Mouse (Mus musculus) forebrain, embryonic 12.5 days (tissue): ENCODE data around the gene Fkbp6. TPM values are rescaled to one million over a fixed set of nuclear protein-coding genes. Genes with fewer than 3 reads are reported as not detected.
"Not testable (repeated sequence)": the region's sequence is repeated elsewhere in the genome, so short reads cannot be mapped to it uniquely, and the experiment has no call there.

Source experiments
- ATAC-seq: fragments of 200-750 bp; cut with Nextera tagmentation; 2 replicates; pipeline ENCODE4 v1.8.0; 2017; ENCODE audit warnings: moderate TSS enrichment; ENCODE audit not compliant: low FRiP score
- H3K27ac ChIP-seq: fragments of 300-500 bp; sonication (generic); 2 replicates; pipeline ENCODE4 v1.5.1; 2016; ENCODE audit warnings: mild to moderate bottlenecking
- H3K27me3 ChIP-seq: fragments of 300-500 bp; sonication (generic); 2 replicates; pipeline ENCODE4 v1.6.1; 2016; ENCODE audit warnings: mild to moderate bottlenecking
- H3K36me3 ChIP-seq: fragments of 300-500 bp; sonication (generic); replicated peaks from 2 replicates; pipeline ENCODE4 v1.6.1; 2016; ENCODE audit warnings: mild to moderate bottlenecking
- H3K4me1 ChIP-seq: fragments of 300-500 bp; sonication (generic); 2 replicates; pipeline ENCODE4 v1.6.1; 2016
- H3K4me2 ChIP-seq: fragments of 300-500 bp; sonication (generic); 2 replicates; pipeline ENCODE4 v1.6.1; 2016; ENCODE audit warnings: mild to moderate bottlenecking, moderate library complexity
- H3K4me3 ChIP-seq: fragments of 300-500 bp; sonication (generic); replicated peaks from 2 replicates; pipeline ENCODE4 v1.5.1; 2016; ENCODE audit warnings: mild to moderate bottlenecking
- H3K9ac ChIP-seq: fragments of 300-500 bp; sonication (generic); 2 replicates; pipeline ENCODE4 v1.6.1; 2016; ENCODE audit warnings: mild to moderate bottlenecking
- H3K9me3 ChIP-seq: fragments of 300-500 bp; sonication (generic); 2 replicates; pipeline ENCODE4 v1.6.1; 2016
- WGBS: fragments of 180-500 bp; shearing (Covaris S2); methylation state at CpG from one replicate; pipeline ENCODE4 v1.1.7; 2016; 5-methylcytosine and 5-hydroxymethylcytosine counted together
- polyA plus RNA-seq: library from polyadenylated mRNA; unstranded; fragments of >200 nt; fragmentation: Nextera tagmentation; extraction: Ambion mirVana; gene quantifications from 2 replicates; pipeline ENCODE4 v1.2.1, GENCODE M21; 2016

Fkbp6 gene
- polyA plus RNA-seq, 1 experiment from 2014 or later: 0.17 TPM

GRCm38 (mm10) chr5:135369787-135370654 lies 20.2 kb upstream of the Fkbp6 start, which contains the start of gene Nsun5:
TSS of gene Nsun5 (plus strand) at chr5:135369953.
- Histone ChIP-seq H3K9ac (peak within 1 kb of the TSS; percentile 90), H3K36me3 (peaks cover 34% of the 10 kb centered on the region), H3K27ac (peak within 1 kb of the TSS; percentile 79), H3K4me2 (peak within 1 kb of the TSS; percentile 94), H3K9me3 (no peaks in the 10 kb centered on the region), H3K4me3 (peak within 1 kb of the TSS; percentile 97), H3K27me3 (peaks cover 3% of the 10 kb centered on the region; the same call in 1 of the 2 replicates), H3K4me1 (peaks cover 18% of the 10 kb centered on the region)
- peak; percentile 85 for ATAC-seq
- under 1% methylated on average over 64 of the region's 64 CpGs for WGBS

GRCm38 (mm10) chr5:135369196-135369595 lies 19.4 kb upstream of the Fkbp6 start:
- not testable (repeated sequence) for H3K27me3 ChIP-seq, ATAC-seq, H3K27ac ChIP-seq, H3K9me3 ChIP-seq
- peak overlapping the region; percentile 97 for H3K4me3 ChIP-seq
- 60% methylated on average over 9 of the region's 9 CpGs for WGBS
- peak overlapping the region; percentile 90; the same call in 1 of the 2 replicates for H3K9ac ChIP-seq
- H3K4me1 ChIP-seq: peaks cover 18% of the 10 kb centered on the region
- peaks cover 26% of the 10 kb centered on the region for H3K36me3 ChIP-seq
- peak overlapping the region; percentile 94 for H3K4me2 ChIP-seq

GRCm38 (mm10) chr5:135368312-135368711 lies 18.5 kb upstream of the Fkbp6 start:
- no peak overlapping the region for H3K4me2 ChIP-seq
- H3K27me3 ChIP-seq: peaks cover 7% of the 10 kb centered on the region; the same call in 1 of the 2 replicates
- H3K27ac ChIP-seq: no peak overlapping the region
- H3K4me1 ChIP-seq: peaks cover 18% of the 10 kb centered on the region
- H3K9ac ChIP-seq: no peak overlapping the region
- no peak for ATAC-seq
- 80% methylated on average over 6 of the region's 6 CpGs for WGBS
- no peaks in the 10 kb centered on the region for H3K9me3 ChIP-seq
- peaks cover 17% of the 10 kb centered on the region for H3K36me3 ChIP-seq
- no peak overlapping the region for H3K4me3 ChIP-seq

- H3K9me3 ChIP-seq: no peaks in the 10 kb centered on the region
- H3K4me3 ChIP-seq: no peak overlapping the region
- H3K9ac ChIP-seq: no peak overlapping the region
- ATAC-seq: no peak
- 53% methylated on average over 6 of the region's 6 CpGs for WGBS
- peaks cover 14% of the 10 kb centered on the region for H3K36me3 ChIP-seq
- no peak overlapping the region for H3K27ac ChIP-seq
- H3K27me3 ChIP-seq: peaks cover 7% of the 10 kb centered on the region; the same call in 1 of the 2 replicates
- peaks cover 18% of the 10 kb centered on the region for H3K4me1 ChIP-seq
- H3K4me2 ChIP-seq: no peak overlapping the region
Observed at GRCm38 (mm10) chr5:135367841-135368240, 18.0 kb upstream of the Fkbp6 start.

GRCm38 (mm10) chr5:135363540-135363939 lies 13.7 kb upstream of the Fkbp6 start:
- no peak for ATAC-seq
- Histone ChIP-seq H3K4me3 (no peak overlapping the region), H3K9ac (no peak overlapping the region), H3K9me3 (no peaks in the 10 kb centered on the region), H3K4me1 (no peaks in the 10 kb centered on the region), H3K4me2 (no peak overlapping the region), H3K27me3 (peaks cover 7% of the 10 kb centered on the region; the same call in 1 of the 2 replicates), H3K27ac (no peak overlapping the region), H3K36me3 (no peaks in the 10 kb centered on the region)
- 24% methylated on average over 12 of the region's 12 CpGs for WGBS

- H3K9me3 ChIP-seq: peaks cover 2% of the 10 kb centered on the region
- H3K4me3 ChIP-seq: no peak overlapping the region
- H3K27me3 ChIP-seq: peaks cover 7% of the 10 kb centered on the region; the same call in 1 of the 2 replicates
- no peak overlapping the region for H3K27ac ChIP-seq
- ATAC-seq: no peak
- no peak overlapping the region for H3K9ac ChIP-seq
- no peaks in the 10 kb centered on the region for H3K36me3 ChIP-seq
- WGBS: 94% methylated on average over 3 of the region's 3 CpGs
- H3K4me2 ChIP-seq: no peak overlapping the region
- H3K4me1 ChIP-seq: no peaks in the 10 kb centered on the region
Observed at GRCm38 (mm10) chr5:135362572-135362971, 12.7 kb upstream of the Fkbp6 start.

GRCm38 (mm10) chr5:135359772-135360171 lies 9.9 kb upstream of the Fkbp6 start:
- no peak for ATAC-seq
- WGBS: 83% methylated on average over 2 of the region's 2 CpGs
- H3K36me3 ChIP-seq: no peaks in the 10 kb centered on the region

GRCm38 (mm10) chr5:135357556-135357955 lies 7.7 kb upstream of the Fkbp6 start:
- H3K4me2 ChIP-seq: no peak overlapping the region
- WGBS: 89% methylated on average over 2 of the region's 2 CpGs
- no peaks in the 10 kb centered on the region for H3K4me1 ChIP-seq
- H3K27me3 ChIP-seq: peaks cover 17% of the 10 kb centered on the region
- no peak for ATAC-seq
- no peak overlapping the region for H3K4me3 ChIP-seq
- no peak overlapping the region for H3K9ac ChIP-seq
- H3K27ac ChIP-seq: no peak overlapping the region
- peaks cover 4% of the 10 kb centered on the region for H3K9me3 ChIP-seq
- no peaks in the 10 kb centered on the region for H3K36me3 ChIP-seq

More at GRCm38 (mm10) chr5:135359772-135360171, 9.9 kb upstream of the Fkbp6 start:
- Histone ChIP-seq H3K4me3 (no peak overlapping the region), H3K27me3 (peaks cover 2% of the 10 kb centered on the region; the same call in 1 of the 2 replicates), H3K27ac (no peak overlapping the region), H3K9ac (no peak overlapping the region), H3K4me1 (no peaks in the 10 kb centered on the region), H3K4me2 (no peak overlapping the region), H3K9me3 (peaks cover 4% of the 10 kb centered on the region)

GRCm38 (mm10) chr5:135356090-135356489 lies 6.2 kb upstream of the Fkbp6 start:
- Histone ChIP-seq H3K27me3 (peaks cover 18% of the 10 kb centered on the region), H3K9ac (no peak overlapping the region), H3K36me3 (no peaks in the 10 kb centered on the region), H3K27ac (no peak overlapping the region), H3K9me3 (peaks cover 4% of the 10 kb centered on the region), H3K4me3 (no peak overlapping the region), H3K4me1 (no peaks in the 10 kb centered on the region), H3K4me2 (no peak overlapping the region)
- WGBS: 82% methylated on average over 1 of the region's 1 CpGs
- no peak for ATAC-seq

GRCm38 (mm10) chr5:135353564-135353963 lies 3.7 kb upstream of the Fkbp6 start:
- H3K4me3 ChIP-seq: no peak overlapping the region
- H3K27me3 ChIP-seq: peaks cover 18% of the 10 kb centered on the region
- ATAC-seq: no peak
- H3K27ac ChIP-seq: no peak overlapping the region
- no peaks in the 10 kb centered on the region for H3K36me3 ChIP-seq
- no peaks in the 10 kb centered on the region for H3K4me1 ChIP-seq
- no peak overlapping the region for H3K9ac ChIP-seq
- peak overlapping the region; percentile 10; the same call in 1 of the 2 replicates for H3K4me2 ChIP-seq
- 18% methylated on average over 20 of the region's 20 CpGs for WGBS
- peaks cover 12% of the 10 kb centered on the region for H3K9me3 ChIP-seq

GRCm38 (mm10) chr5:135352995-135353394 lies 3.2 kb upstream of the Fkbp6 start, which contains the start of gene Trim50:
TSS of gene Trim50 (plus strand) at chr5:135353295.
- no peak for ATAC-seq
- H3K9me3 ChIP-seq: peaks cover 12% of the 10 kb centered on the region
- no peaks in the 10 kb centered on the region for H3K36me3 ChIP-seq
- WGBS: 56% methylated on average over 9 of the region's 9 CpGs
- H3K9ac ChIP-seq: no peak within 1 kb of the TSS
- H3K4me3 ChIP-seq: no peak within 1 kb of the TSS
- H3K4me2 ChIP-seq: peak within 1 kb of the TSS; percentile 10; the same call in 1 of the 2 replicates
- peaks cover 18% of the 10 kb centered on the region for H3K27me3 ChIP-seq
- H3K4me1 ChIP-seq: no peaks in the 10 kb centered on the region
- H3K27ac ChIP-seq: no peak within 1 kb of the TSS

GRCm38 (mm10) chr5:135351606-135352005 lies 1.8 kb upstream of the Fkbp6 start:
- H3K4me3 ChIP-seq: no peak overlapping the region
- ATAC-seq: no peak
- peaks cover 18% of the 10 kb centered on the region for H3K27me3 ChIP-seq
- no peak overlapping the region for H3K4me2 ChIP-seq
- no peak overlapping the region for H3K9ac ChIP-seq
- 89% methylated on average over 13 of the region's 13 CpGs for WGBS
- no peaks in the 10 kb centered on the region for H3K36me3 ChIP-seq
- no peaks in the 10 kb centered on the region for H3K4me1 ChIP-seq
- peaks cover 9% of the 10 kb centered on the region for H3K9me3 ChIP-seq
- no peak overlapping the region for H3K27ac ChIP-seq
